Mouse (Mus musculus): ENCODE measurements at regions not wholly inside any gene's neighbourhood (a gene's known extent, or its start where the extent isn't known, plus 50 kb on each side); places are given as distances from the start of the nearest gene placed in this dataset.
"Not testable (repeated sequence)": the region's sequence is repeated elsewhere in the genome, so short reads cannot be mapped to it uniquely, and the experiment has no call there.

GRCm38 (mm10) chr10:117498497-117498896, 118.7 kb upstream of the Cpsf6 start:
- no peak for ATAC-seq (ENCODE audit: low FRiP score, low read depth)
- Histone ChIP-seq H3K4me1 (no peaks in the 10 kb centered on the region), H3K36me3 (no peaks in the 10 kb centered on the region), H3K9ac (no peak overlapping the region), H3K9me3 (no peaks in the 10 kb centered on the region), H3K27ac (no peak overlapping the region), H3K4me3 (no peak overlapping the region), H3K27me3 (replicated peaks) (no peaks in the 10 kb centered on the region), H3K4me2 (replicated peaks) (no peak overlapping the region)
- 76% methylated on average over 6 of the region's 6 CpGs for WGBS

GRCm38 (mm10) chr10:117497565-117498256, 117.9 kb upstream of the Cpsf6 start:
- no peak overlapping the region for H3K9ac ChIP-seq
- no peak overlapping the region for H3K4me3 ChIP-seq
- no peak overlapping the region for H3K4me2 ChIP-seq (replicated peaks)
- no peak for ATAC-seq (ENCODE audit: low FRiP score, low read depth)
- H3K27ac ChIP-seq = no peak overlapping the region
- H3K9me3 ChIP-seq = no peaks in the 10 kb centered on the region
- H3K4me1 ChIP-seq = no peaks in the 10 kb centered on the region
- H3K27me3 ChIP-seq (replicated peaks) = no peaks in the 10 kb centered on the region
- WGBS = 91% methylated on average over 16 of the region's 16 CpGs
- H3K36me3 ChIP-seq = no peaks in the 10 kb centered on the region

- 83% methylated on average over 1 of the region's 1 CpGs for WGBS
- not testable (repeated sequence) for H3K27me3 ChIP-seq (replicated peaks); H3K9me3 ChIP-seq; H3K9ac ChIP-seq; H3K4me3 ChIP-seq; H3K27ac ChIP-seq; H3K4me2 ChIP-seq (replicated peaks); H3K4me1 ChIP-seq; H3K36me3 ChIP-seq; ATAC-seq (ENCODE audit: low FRiP score, low read depth)
Observed at GRCm38 (mm10) chr10:117497082-117497481, 117.3 kb upstream of the Cpsf6 start.

GRCm38 (mm10) chr10:117496064-117497011, 116.5 kb upstream of the Cpsf6 start:
- Histone ChIP-seq H3K9me3 (no peaks in the 10 kb centered on the region), H3K4me1 (no peaks in the 10 kb centered on the region), H3K4me3 (no peak overlapping the region), H3K9ac (no peak overlapping the region), H3K4me2 (replicated peaks) (no peak overlapping the region), H3K27ac (no peak overlapping the region), H3K36me3 (no peaks in the 10 kb centered on the region), H3K27me3 (replicated peaks) (no peaks in the 10 kb centered on the region)
- peak; percentile 75; the same call in 1 of the 2 replicates for ATAC-seq (ENCODE audit: low FRiP score, low read depth)
- WGBS = 55% methylated on average over 21 of the region's 21 CpGs

- no peak overlapping the region for H3K9ac ChIP-seq
Observed at GRCm38 (mm10) chr10:117494171-117494701, 114.4 kb upstream of the Cpsf6 start.

GRCm38 (mm10) chr10:117493824-117494121, 114.0 kb upstream of the Cpsf6 start:
- H3K27ac ChIP-seq = no peak overlapping the region
- no peaks in the 10 kb centered on the region for H3K36me3 ChIP-seq
- 60% methylated on average over 2 of the region's 5 CpGs for WGBS
- H3K4me3 ChIP-seq = no peak overlapping the region
- H3K4me2 ChIP-seq (replicated peaks) = peak overlapping the region; percentile 44
- ATAC-seq (ENCODE audit: low FRiP score, low read depth) = no peak
- no peak overlapping the region for H3K9ac ChIP-seq
- H3K27me3 ChIP-seq (replicated peaks) = no peaks in the 10 kb centered on the region
- no peaks in the 10 kb centered on the region for H3K9me3 ChIP-seq
- no peaks in the 10 kb centered on the region for H3K4me1 ChIP-seq

More at GRCm38 (mm10) chr10:117494171-117494701, 114.4 kb upstream of the Cpsf6 start:
- H3K4me1 ChIP-seq = no peaks in the 10 kb centered on the region
- WGBS = 50% methylated on average over 18 of the region's 18 CpGs
- no peaks in the 10 kb centered on the region for H3K9me3 ChIP-seq
- H3K4me3 ChIP-seq = 0 out of 2 replicates have a peak overlapping the region, but pooled peaks have one; percentile 9
- peak overlapping the region; percentile 44 for H3K4me2 ChIP-seq (replicated peaks)
- H3K27me3 ChIP-seq (replicated peaks) = no peaks in the 10 kb centered on the region
- ATAC-seq (ENCODE audit: low FRiP score, low read depth) = no peak
- H3K36me3 ChIP-seq = no peaks in the 10 kb centered on the region
- no peak overlapping the region for H3K27ac ChIP-seq

- no peak overlapping the region for H3K27ac ChIP-seq
- H3K4me3 ChIP-seq = no peak overlapping the region
- no peak overlapping the region for H3K9ac ChIP-seq
- H3K27me3 ChIP-seq (replicated peaks) = no peaks in the 10 kb centered on the region
- no peak for ATAC-seq (ENCODE audit: low FRiP score, low read depth)
- 94% methylated on average over 3 of the region's 3 CpGs for WGBS
- no peaks in the 10 kb centered on the region for H3K4me1 ChIP-seq
- no peaks in the 10 kb centered on the region for H3K36me3 ChIP-seq
- H3K9me3 ChIP-seq = no peaks in the 10 kb centered on the region
- no peak overlapping the region for H3K4me2 ChIP-seq (replicated peaks)
Observed at GRCm38 (mm10) chr10:117493091-117493823, 113.4 kb upstream of the Cpsf6 start.

GRCm38 (mm10) chr10:117492391-117492990, 112.7 kb upstream of the Cpsf6 start:
- no peak for ATAC-seq (ENCODE audit: low FRiP score, low read depth)
- H3K27ac ChIP-seq = no peak overlapping the region
- no peaks in the 10 kb centered on the region for H3K4me1 ChIP-seq
- H3K4me3 ChIP-seq = no peak overlapping the region
- H3K36me3 ChIP-seq = no peaks in the 10 kb centered on the region
- no peak overlapping the region for H3K4me2 ChIP-seq (replicated peaks)
- no peaks in the 10 kb centered on the region for H3K27me3 ChIP-seq (replicated peaks)
- H3K9me3 ChIP-seq = no peaks in the 10 kb centered on the region
- H3K9ac ChIP-seq = no peak overlapping the region
- WGBS = 88% methylated on average over 5 of the region's 5 CpGs

GRCm38 (mm10) chr10:117491711-117492110, 111.9 kb upstream of the Cpsf6 start:
- no peak for ATAC-seq (ENCODE audit: low FRiP score, low read depth)
- H3K4me2 ChIP-seq (replicated peaks) = no peak overlapping the region
- H3K4me1 ChIP-seq = no peaks in the 10 kb centered on the region
- H3K27me3 ChIP-seq (replicated peaks) = no peaks in the 10 kb centered on the region
- no peak overlapping the region for H3K4me3 ChIP-seq
- H3K27ac ChIP-seq = no peak overlapping the region
- WGBS = 64% methylated on average over 1 of the region's 1 CpGs
- H3K36me3 ChIP-seq = no peaks in the 10 kb centered on the region
- H3K9ac ChIP-seq = no peak overlapping the region
- H3K9me3 ChIP-seq = no peaks in the 10 kb centered on the region

GRCm38 (mm10) chr10:117490851-117491595, 111.2 kb upstream of the Cpsf6 start:
- Histone ChIP-seq H3K27me3 (replicated peaks) (no peaks in the 10 kb centered on the region), H3K4me1 (no peaks in the 10 kb centered on the region), H3K9me3 (no peaks in the 10 kb centered on the region)

GRCm38 (mm10) chr10:117483091-117483600, 103.3 kb upstream of the Cpsf6 start:
- no peaks in the 10 kb centered on the region for H3K27me3 ChIP-seq (replicated peaks)
- no peak overlapping the region for H3K4me3 ChIP-seq
- no peak overlapping the region for H3K27ac ChIP-seq
- no peak overlapping the region for H3K9ac ChIP-seq
- H3K36me3 ChIP-seq = no peaks in the 10 kb centered on the region
- no peaks in the 10 kb centered on the region for H3K4me1 ChIP-seq
- 93% methylated on average over 4 of the region's 4 CpGs for WGBS
- H3K9me3 ChIP-seq = no peaks in the 10 kb centered on the region
- H3K4me2 ChIP-seq (replicated peaks) = no peak overlapping the region
- ATAC-seq (ENCODE audit: low FRiP score, low read depth) = no peak

More at GRCm38 (mm10) chr10:117490851-117491595, 111.2 kb upstream of the Cpsf6 start:
- Histone ChIP-seq H3K27ac (no peak overlapping the region), H3K36me3 (no peaks in the 10 kb centered on the region), H3K4me3 (no peak overlapping the region), H3K4me2 (replicated peaks) (no peak overlapping the region), H3K9ac (no peak overlapping the region)
- no peak for ATAC-seq (ENCODE audit: low FRiP score, low read depth)
- 94% methylated on average over 4 of the region's 4 CpGs for WGBS

All from neural tube, embryonic 12.5 days (tissue).